Mouse (Mus musculus): ENCODE measurements at regions not wholly inside any gene's neighbourhood (a gene's known extent, or its start where the extent isn't known, plus 50 kb on each side); places are given as distances from the start of the nearest gene placed in this dataset.
"Not testable (repeated sequence)": the region's sequence is repeated elsewhere in the genome, so short reads cannot be mapped to it uniquely, and the experiment has no call there.

DNA sequence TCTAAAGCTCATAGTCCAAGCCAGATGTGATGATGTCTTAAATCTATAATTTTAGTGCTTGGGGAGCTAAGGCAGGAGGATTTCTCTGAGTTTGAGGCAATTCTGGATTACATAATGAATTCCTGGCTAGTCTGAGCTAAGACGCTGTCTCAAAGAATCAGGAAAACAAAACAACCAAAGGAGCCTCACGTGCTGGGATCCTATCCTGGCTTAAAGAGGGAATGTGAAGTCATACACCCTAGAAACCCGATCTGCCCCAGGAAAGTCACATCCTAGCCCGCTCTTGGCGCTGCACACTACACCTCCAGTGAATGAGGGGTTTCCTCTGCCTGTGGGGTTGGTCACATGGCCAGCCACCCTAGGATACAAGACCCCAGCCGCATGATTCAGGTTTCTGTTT lies 211.2 kb downstream of the Glrx3 start:
- no peak for DNase-seq (ENCODE audit: low spot score in 2 of 2)

DNA sequence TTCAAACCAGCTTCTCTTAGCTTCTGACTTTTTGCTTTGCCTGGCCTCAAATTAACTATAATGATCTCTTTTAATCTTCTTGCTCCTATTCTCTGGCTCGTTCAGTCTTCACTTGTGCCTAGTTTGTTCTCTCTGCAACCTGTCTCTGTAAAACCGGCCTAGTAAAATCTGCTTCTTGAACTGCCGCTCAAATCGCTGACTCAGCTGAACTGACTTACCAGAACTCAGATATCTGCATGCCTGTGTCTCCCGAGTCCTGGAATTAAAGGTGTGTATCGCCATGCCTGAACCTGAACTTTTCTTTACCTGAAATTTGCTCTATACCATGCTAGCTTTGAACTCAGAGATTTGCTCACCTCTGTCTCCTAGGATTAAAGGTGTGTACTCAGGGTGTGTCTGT lies 212.2 kb downstream of the Glrx3 start:
- no peak for DNase-seq (ENCODE audit: low spot score in 2 of 2)

DNA sequence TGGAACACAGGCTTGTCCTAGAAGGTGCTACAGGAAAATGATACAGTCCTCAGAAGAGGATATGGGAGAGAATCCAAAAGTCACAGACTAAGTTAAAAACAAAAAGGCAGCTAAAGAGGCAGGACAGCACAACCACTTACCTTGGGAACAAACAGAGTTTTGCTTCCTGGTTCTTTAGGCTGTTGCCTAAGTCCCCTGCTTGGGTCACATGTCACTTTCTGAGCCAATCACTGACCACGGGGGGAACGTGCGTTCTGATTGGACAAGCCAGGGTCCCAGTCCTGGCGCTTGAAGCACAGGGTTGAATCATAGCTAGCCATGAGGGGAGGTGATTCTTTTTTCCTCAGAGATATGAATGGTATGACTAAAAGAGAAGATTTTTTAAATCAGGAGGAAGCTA lies 216.4 kb downstream of the Glrx3 start:
- no peak for DNase-seq (ENCODE audit: low spot score in 2 of 2)

DNA sequence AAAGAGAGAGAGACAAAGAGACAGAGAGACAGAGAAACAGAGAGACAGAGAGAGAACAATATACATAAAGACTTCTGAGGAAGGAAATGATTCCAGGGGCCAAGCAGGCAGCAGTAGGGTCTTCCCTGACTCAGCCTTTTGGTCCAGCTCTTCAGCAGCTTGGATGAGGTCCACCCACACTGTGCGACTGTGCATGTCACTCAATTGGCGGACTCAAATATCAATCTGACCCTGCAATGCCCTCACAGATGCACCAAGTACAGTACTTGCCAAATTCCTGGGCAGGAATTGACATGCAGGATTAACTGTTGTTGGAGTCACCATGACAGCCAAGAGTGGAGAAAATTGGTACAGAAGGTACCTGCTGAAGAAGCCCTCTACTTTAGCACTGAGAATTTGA lies 229.8 kb downstream of the Glrx3 start:
- DNase-seq (ENCODE audit: low spot score in 2 of 2) = no peak

DNA sequence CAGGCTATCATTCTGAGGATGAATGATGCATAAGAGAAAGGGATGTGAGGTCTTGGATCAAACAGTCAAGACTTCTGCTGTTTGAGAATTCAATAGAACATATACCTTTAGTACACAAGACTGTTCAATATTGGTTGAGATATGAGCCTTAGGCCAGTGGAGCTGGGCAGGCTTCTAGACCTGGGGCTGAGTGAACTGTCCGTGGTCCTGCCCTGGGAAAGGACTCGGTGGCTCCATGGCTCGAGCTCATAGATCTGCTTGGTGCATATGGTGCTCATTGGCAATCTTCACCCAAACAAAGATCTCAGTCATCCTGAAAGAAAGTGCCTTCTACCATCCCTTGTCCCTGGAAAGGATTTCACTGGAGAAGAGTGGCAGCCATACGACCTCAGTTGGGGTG lies 233.7 kb downstream of the Glrx3 start:
- DNase-seq (ENCODE audit: low spot score in 2 of 2) = no peak

DNA sequence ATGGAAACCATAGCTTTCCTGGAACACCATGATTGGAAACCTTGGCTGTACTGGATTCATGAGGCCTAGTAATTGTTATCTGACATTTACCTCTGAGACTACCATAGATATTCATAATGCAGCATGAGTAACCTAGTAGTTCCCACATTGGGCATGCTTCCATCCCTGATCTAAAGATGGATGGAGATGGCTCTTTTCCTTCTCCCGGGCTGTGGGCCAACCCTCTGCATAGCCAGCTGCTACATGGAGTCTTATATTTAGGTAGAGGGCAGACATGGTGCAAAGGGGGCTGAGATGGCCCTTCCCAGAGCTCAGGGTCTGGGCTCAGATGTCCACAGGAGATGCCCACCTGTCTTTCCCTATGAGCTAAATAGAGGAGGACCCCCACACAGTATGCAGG lies 237.2 kb downstream of the Glrx3 start:
- peak; percentile 53 to 58 for DNase-seq (ENCODE audit: low spot score in 2 of 2)

DNA sequence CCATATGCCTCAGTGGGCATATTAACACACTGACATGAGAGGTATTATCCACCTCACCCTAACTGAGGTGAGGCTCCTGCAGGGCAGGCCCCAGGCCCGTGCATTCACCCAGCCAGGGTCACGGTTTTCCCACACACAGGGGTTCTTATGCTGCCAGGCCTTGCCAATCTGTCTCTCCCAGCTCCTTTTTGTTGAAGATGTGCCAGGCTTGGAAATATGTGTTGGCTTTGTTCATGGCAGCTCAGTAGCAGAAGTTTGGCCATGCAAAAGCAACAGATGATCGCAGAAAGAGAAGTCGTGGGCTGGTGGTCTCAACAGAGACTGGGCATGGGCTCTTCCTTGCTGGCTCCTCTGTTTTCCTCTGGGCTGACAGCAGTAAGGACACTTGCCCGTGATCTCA lies 238.0 kb downstream of the Glrx3 start:
- no peak for DNase-seq (ENCODE audit: low spot score in 2 of 2)

DNA sequence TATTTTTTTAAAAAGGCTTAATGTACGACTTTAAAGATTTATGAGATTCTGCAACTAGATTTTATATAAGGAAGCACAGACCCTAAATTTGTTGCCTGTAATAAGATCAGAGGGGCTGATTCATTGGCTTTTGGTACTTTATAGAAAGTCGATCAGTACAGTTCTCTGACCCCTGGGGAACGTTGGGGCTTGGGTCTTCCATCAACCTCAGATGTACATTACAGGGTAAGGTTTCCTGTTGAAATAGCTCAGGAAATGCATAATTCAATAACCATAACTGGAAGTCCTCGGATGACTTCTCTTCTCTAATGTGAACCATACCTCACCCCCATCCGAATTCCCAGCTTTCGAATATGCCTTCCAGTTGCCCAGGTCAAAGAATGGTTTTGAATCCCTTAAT lies 247.4 kb downstream of the Glrx3 start:
- no peak for DNase-seq (ENCODE audit: low spot score in 2 of 2)

DNA sequence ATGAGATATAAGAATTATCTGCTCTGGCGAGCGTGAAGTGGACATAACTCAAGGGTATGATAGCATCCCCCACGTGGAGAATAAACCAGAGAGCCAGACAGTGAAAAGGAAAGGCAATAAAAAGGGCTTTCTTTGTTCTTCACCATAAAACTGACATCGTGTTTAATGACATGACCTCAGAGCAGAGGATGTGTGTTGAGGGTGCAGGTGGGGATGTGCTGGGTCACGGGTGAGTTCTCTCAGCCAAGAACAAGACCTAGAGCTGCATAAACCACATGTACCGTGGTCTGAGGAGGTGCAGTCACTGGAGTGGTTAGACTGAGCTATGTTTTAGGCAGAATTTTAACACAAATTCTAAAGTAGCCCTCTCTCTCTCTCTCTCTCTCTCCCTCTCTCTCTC lies 247.9 kb downstream of the Glrx3 start:
- DNase-seq (ENCODE audit: low spot score in 2 of 2) = no peak

DNA sequence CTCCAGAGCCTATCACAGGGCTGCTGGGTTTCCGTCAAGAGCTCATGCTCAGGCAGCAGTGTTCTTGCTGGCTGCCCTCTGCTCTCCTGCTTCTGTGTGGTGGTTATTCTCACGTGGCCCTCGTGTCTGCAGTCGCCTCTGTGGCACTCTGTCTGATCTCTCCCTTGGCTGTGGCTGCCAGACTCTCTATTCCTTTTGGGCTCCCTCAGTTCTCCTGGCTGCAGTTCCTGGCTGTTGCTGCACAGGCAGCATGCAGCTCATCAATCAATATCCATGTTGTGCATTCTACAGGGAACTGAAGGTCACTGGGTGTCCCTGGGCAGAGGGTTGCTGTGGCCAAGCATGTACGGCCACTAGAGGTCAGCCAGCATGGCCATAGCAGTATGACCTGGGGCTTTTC lies 259.4 kb downstream of the Glrx3 start:
- no peak for DNase-seq (ENCODE audit: low spot score in 2 of 2)

DNA sequence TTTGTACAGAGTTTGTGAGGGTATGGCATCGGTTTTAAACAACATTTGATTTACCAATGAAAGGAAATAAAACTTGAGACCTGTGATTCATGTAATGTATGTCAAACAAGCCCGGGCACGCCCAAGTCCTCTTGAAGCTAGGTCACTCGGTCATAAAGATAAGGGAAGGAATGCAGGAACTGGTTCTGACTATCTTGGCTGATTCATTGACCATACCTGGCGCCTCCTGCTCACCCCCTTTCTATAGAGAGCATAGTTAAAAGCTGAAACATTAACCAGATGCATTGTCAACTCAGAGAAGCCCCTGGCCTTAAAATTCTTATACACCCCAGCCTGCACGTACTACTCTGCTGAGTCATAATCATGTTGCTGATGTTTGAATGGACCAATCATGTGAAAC lies 261.1 kb downstream of the Glrx3 start:
- DNase-seq (ENCODE audit: low spot score in 2 of 2) = not testable (repeated sequence)

DNA sequence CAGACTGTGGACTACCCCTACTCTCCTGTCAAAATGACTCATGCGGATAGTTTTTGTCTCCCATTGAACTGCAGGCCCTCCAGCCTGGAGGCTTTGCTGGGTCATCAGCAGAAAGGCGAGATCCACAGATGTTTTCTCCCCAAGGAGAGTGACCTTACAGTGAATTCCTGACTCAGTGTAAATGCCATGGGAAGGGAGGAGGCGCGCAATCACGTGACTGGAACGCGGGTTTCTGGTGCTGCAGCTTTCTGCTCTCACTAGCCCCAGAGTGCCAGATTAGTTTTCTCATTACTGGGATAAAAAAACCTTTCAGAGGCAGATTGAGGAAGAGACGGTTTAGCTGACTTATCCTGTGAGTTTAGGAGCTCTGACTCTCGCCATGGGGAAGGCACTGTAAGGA lies 275.4 kb downstream of the Glrx3 start:
- no peak for DNase-seq (ENCODE audit: low spot score in 2 of 2)

DNA sequence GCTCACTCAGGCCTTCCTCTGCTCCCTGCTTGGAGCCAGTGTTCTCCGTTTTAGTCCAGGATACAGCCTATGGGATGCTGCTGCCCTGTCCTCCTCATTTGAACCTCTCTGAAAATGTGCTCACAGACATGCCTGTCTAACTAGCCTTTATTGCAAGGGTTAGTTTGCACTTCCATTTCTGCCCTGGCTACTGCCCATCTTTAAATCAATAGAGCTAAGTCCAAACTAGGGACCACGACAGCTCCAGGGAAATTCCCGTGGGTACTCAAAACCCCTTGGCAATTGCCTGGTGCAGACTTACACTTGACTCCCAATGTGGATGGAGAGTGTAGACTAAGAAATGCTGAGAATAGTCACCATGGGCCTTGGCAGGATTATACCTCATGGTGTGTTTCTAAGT lies 276.4 kb downstream of the Glrx3 start:
- no peak for DNase-seq (ENCODE audit: low spot score in 2 of 2)

DNA sequence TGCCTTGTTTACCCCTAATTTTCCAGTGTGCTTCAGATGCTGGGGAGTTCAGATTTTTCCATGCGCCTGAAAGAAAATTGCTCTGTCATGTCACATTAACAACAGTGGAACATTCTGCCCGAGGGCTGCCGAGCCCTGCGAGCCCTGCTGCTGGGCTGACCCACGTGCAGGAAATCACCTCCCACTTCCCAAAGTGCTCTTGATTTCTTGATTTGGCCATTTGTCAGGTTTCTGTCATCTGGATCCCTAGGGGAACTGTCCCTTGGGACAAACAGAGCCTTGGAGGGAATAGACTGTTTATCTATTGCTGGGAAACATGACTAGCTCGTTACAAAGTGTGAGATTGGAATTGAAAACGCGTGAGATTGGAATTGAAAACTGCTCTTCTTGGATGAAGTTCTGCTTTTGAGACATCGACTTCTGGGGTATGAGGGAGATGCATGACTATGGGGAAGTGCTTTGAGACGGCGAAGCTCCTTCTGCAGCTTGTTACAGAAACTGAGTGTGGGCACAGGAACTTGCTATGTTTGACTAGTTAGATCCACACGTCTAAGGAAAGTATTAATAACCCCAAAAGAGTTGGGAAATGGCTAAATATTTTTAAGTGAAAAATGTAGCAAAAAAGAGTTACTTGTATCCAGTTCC lies 277.0 kb downstream of the Glrx3 start:
- DNase-seq (ENCODE audit: low spot score in 2 of 2) = peak in 1 of 2 experiments; percentile 5

DNA sequence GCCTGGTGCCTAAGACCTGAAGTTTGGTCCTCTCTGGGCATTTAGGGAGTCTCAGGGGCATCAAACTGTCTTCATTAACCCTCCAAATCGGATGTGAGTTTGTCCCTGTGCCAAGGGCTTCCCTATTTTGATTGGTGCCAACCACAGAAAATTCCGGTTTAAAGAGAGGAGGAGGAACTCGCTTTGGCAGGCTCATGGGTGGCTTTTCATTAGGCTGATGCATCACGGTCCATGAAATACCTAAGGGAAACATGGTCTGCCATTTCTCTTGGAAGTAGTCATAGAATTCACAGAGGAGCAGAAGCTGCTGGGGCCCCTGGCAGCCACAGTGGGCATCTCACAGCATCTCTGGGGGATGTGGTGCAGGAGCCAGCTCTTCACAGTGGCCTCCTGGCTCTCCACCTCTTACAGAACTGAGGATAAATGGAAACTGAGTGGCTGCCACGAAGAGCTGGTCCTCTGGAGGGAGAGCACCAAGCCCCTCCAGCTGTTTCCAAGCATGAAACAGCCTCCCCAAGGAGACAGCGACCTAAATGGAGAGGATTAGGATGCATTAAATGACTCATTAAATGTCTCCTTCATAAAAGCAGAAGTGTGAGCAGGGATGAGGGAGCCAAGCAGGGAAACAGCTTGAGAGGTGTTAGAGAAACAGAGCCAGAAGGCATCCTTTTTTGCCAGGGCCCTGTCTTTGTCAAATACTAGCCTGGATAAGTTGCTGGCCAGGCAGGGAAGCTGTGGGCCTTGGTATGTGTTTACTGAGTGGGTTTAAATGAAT lies 277.9 kb downstream of the Glrx3 start:
- DNase-seq (ENCODE audit: low spot score in 2 of 2) = peak; percentile 40

DNA sequence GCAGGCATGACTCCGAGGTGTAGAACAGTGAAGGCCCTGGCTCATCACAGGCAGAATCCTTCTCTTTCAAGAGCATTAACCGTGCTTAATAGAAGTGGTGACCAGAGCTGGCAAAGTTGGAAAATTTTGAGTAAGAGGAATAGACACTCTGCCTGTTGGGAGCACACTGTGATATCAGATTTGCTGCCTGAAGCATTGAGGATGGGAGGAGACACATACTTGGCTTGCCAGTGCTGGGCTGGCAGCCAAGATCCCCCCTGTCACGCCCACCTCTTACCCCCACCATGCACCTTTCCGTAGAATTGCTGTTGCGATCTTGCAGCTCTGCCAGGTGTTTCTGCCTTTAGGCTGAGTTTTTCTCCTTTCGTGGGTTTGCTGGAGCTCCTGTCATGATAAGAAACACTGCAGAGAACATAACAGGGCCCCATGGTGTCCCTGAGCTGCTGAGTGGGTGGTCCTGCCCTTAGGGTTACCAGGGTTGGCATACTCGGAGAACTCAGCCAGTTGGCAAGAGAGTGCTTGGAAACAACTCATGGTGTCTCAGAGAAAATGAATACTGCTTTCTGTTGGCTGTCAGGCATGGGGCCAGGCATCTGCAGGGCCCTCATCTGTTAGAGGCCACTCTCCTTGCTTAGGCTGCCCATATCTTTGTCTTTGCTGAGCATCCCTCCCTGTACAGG lies 286.1 kb downstream of the Glrx3 start:
- peak in 1 of 2 experiments; percentile 3 for DNase-seq (ENCODE audit: low spot score in 2 of 2)

DNA sequence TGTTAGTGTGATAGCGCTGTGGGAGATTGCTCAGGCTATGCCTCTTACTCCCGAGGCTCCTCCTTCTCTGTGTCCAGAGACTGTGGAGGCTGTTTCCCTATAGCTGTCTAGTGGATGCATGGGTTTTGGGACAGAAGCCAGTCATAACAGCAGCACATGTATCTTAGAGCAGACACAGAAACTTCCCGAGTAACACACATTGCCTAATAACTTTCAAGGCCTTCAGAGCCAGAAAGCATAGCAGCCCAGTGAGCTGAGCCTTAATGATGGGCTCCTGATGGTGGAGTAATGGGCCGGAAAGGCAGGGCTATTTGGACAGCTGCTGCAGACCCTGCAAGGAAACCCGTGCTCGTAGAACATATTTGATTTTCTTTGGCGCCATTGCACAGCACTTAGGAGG lies 288.6 kb downstream of the Glrx3 start:
- DNase-seq (ENCODE audit: low spot score in 2 of 2) = no peak

DNA sequence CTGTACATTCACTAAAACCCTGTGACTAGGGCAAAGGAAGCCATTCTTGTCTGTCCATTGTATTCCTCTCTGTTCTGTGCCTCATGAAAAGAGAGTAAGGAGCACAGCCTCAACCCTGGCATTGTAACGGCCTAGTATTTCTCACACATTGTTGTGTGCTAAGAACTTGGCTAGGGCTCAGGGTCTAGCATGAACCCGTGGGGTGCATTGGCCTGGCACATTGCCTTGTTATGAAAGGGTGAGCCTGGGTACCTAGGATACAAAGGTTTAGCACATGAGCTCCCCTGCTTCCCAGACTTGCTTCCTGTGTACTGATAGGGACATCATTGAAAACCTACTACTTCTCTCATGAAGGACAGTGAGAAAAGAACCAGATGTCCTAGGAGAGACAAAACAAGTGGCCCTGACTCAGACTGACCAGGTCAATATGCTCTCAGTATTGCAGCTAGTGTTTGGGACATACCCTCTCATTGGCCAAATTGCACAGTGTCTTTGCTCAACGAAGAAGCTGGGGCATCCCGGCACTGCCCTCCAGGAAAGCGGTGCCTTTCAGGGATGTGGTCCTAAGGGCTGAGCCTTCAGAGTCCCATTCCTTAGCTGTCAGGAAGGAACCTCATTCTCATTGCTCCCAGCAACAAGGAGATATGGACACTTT lies 298.6 kb downstream of the Glrx3 start:
- no peak for DNase-seq (ENCODE audit: low spot score in 2 of 2)

DNA sequence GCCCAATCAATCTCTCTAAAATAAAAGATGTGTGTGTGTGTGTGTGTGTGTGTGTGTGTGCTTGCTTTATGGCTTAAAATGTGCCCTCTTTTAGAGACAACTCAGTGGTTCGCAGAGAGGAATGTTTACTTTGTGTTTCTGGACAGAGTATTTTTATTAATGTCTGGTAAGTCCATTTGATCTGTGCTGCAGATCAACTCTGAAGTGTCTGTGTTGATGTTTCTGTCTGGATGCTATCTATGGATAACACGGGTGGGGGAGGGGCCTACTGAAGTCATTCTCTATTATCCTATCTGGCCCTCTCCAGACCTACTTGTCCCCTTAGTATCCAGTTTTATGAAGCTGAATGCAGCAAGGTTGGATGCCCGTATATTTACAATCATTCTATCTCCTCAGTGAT lies 304.3 kb downstream of the Glrx3 start:
- DNase-seq (ENCODE audit: low spot score in 2 of 2) = no peak

DNA sequence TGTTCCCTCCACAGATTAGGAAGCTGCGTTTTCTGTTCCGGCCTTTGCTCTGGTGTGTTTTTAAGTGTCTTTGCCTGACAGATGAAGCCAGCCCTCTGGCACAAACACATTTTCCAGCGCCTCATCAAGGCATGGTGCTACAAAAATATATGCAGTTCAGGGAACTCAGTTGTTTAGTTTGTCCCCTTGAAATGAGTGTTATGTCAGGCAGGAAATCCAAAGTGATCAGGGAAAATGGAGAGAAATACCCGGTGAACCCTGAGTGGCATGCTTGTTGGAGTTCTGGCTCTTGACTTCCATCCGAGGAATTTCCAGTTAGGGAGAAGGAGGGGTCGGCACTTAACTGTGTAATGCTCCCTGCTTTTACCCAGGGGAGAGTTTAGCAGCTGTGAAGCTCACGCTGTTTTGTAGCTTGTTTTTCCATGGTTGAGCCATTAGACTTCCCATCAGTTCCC lies 304.9 kb downstream of the Glrx3 start:
- no peak for DNase-seq (ENCODE audit: low spot score in 2 of 2)

DNA sequence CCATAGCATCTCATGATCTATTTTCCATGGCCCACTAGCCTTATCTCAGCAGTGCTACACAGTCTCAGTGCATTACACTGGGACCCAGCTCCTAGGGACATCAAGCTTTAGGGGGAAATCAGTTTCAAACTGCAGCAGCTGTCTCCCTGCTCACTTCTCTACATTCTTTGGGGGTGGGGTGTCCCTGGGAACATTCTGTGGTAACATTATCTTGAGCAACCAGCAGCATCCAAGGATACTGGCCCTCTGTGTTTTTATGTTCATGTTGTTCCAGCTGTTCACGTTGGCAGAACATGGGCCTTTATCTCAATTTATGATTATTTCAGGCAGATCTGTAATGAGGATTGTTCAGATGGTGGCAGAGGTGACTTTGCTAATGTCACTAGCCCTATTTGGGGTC lies 308.2 kb downstream of the Glrx3 start:
- DNase-seq (ENCODE audit: low spot score in 2 of 2) = no peak

DNA sequence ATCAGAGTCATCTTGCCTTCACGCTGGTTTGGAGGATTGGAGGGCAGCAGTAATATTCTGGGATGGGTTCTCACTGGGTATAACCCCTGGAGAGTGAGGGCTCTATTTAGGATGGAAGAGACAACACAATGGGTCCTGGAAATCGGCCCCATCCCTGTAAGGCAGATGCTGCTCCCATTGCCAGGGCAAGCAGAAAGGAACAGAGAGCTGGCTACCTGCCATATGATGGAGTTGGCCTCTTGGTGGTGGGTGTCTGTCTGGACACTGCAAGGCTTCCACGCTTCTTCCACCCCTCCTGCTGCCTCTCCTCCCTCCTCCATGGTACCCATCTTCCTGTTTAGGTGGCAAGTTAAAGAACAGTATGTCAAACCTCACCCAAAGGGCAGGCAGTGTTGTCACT lies 308.6 kb downstream of the Glrx3 start:
- DNase-seq (ENCODE audit: low spot score in 2 of 2) = no peak

DNA sequence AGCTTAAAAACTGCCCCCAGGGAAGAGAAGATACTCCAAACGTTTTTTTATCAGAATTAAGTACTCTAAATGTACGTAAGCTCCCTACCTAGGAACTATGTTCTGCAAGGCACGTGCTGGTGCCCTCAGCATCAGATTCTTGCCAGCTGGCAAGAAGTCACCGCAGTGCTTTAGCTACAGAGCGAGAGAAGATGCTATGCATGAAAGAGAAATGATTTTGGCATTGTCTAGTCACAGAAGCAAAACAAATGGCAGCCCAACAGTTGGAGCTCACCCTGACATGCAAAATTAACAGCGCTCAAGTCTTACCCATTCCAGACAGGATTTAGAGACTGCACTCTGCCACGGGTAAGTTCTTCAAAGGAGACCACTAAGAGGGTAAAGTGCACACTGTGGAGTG lies 311.5 kb downstream of the Glrx3 start:
- DNase-seq (ENCODE audit: low spot score in 2 of 2) = no peak

Data from right cerebral cortex, adult 2 months (tissue).